Mouse (Mus musculus) brain, embryonic 18.5 days (tissue): ENCODE data around the gene H2-Ab1.
"Not testable (repeated sequence)": the region's sequence is repeated elsewhere in the genome, so short reads cannot be mapped to it uniquely, and the experiment has no call there.

Experiments
- DNase-seq: peaks from one replicate; pipeline ENCODE4 v3.0.0-alpha.2; 2012; ENCODE audit warnings: low read depth, low spot score

The H2-Ab1 gene

DNA sequence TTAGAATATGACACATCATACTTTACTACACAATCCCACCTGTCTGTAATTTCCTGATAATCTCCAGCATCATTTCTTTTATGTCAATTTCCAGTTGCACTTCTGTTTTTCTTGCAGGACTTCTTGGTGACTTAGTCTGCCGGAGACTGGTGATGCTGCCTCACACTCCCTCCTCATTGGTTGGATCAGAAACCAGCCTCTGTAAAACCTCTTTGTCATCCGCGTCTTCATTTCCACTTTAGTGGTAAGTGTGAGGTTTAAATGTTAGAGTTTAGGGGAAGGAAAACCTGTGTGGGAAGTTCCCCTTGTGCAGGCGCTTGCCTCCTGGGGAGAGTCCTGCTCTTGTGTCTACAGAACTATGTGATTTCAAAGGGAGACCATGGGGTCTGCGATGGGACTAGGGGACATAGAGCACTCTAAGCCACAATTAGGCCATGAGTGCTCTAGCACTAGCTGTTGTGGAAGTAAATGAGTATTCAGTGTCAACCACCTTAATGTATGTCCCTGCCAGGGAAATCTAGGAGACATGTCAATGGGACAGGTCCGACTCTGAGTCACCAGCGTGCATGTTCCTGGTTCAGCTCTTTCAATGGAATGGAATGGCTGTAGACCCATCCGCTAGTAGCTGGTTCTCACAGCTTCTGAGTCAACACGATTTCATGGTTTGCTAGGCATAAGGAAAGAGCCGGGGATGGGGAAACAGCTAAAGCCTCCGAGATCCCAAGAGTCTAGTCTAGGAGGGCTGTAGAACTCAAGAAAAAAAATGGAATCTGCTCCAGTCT, at the start of gene H2-Ab1:
Gene H2-Ab1 (plus strand): TSS at position 96 of the 782 bp plus-strand sequence.
- no peak for DNase-seq

DNA sequence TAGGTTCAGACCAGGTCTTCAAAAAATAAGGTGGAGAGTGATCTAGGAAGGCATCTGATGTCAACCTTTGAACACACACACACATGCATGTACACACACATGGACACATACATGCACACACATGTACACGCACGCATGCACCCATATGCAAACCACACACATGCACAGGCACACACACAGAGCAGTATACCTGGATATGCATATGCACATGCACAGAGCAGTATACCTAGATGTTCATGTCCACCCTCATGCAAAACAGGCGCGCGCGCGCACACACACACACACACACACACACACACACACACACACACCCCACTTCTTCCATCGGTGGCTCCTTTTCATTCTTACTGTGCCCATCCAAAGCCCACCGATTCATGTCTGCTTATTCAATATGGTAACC, 49.6 kb upstream of the H2-Ab1 start:
- DNase-seq: no peak

DNA sequence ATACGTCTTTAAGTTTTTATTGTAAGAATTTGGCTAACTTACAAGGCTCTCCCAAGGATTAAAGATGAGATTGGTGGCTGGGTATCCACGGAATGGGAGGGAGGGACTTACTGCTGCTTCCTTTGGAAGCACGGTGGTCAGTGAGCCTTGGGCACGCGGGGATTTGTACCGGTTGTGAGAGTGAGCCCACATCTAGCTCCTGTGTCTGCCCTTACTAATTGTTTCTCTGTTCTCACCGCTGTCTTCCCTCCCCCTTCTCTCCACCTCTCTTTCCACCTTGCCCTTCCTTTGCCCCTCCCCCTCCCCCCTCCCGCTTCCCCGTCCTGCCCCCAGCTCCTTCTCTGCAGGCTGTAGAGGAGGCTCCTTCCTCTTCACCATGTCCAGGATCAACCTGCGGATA, 49.1 kb upstream of the H2-Ab1 start:
- no peak for DNase-seq

DNA sequence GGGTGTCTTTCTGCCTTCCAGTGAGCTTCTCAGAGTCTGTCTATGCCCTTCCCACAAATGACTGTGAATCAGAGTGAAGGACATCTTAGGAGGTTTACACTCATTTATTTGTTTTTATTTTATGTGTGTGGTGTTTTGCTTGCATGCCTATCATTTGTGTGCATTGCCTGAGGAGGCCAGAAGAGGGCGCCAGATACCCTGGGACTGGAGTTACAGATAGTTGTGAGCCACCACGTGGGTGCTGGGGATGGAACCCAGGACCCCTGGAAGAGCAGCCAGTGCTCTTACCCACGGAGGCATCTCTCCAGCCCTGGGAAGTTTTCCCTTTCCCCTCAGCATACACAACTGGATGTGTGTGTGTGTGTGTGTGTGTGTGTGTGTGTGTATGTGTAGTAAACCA, 47.8 kb upstream of the H2-Ab1 start:
- DNase-seq: no peak

DNA sequence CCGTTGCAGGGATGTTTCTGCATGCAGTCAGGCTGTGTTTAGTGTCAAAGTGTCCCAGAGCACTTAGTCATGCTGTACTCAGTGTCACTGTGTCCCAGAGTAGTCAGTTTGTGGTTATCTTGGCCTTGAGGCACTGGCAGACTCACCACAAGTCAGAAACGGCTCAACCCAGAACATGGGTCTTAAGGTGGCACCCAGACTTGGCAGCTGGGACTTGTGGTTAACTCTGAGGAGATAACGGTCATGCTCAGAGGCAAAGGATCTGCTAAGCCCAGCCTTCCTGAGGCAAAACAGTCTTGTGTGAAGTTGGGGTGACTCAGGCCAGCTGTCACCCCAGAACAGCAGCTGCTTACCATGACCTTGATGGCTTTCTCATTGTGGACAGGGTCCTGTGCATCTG, 46.9 kb upstream of the H2-Ab1 start:
- no peak for DNase-seq

DNA sequence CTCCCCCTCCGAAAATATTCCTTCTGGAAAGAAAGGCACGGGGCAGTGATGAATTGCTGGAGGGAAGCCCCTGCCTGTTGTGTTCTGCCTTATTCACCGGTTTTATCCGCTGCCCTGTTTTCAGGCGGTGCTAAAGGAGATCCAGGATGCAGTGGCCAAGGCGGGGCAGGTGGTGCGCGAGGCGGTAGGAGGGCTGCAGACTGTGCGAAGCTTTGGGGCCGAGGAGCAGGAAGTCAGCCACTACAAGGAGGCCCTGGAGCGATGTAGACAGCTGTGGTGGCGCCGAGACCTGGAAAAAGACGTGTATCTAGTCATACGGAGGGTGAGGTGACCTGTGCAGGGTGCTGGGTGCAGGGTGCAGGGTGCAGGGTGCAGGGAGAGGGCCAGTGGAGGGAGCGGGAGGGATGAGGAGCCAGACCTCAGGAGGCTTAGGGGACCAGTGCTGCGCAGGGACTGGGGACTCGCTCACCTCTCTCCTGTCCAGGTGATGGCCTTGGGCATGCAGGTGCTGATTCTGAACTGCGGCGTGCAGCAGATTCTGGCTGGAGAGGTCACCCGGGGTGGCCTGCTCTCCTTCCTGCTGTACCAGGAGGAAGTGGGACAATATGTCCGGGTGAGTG, 45.6 kb upstream of the H2-Ab1 start:
- no peak for DNase-seq

DNA sequence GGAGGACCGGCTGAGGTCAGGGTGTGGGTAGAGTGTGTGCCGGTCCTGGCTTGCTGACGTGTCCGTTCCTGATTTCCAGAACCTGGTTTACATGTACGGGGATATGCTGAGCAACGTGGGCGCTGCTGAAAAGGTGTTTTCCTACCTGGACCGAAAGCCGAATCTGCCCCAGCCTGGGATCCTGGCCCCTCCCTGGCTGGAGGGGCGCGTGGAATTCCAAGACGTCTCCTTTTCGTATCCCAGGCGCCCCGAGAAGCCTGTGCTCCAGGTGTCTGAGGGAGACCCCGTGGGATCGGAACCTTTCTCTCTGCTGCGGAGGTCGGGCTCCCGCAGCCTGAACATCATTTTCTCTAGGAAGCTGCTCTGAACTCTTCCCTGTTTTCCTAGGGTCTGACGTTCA, 43.6 kb upstream of the H2-Ab1 start:
- no peak for DNase-seq

DNA sequence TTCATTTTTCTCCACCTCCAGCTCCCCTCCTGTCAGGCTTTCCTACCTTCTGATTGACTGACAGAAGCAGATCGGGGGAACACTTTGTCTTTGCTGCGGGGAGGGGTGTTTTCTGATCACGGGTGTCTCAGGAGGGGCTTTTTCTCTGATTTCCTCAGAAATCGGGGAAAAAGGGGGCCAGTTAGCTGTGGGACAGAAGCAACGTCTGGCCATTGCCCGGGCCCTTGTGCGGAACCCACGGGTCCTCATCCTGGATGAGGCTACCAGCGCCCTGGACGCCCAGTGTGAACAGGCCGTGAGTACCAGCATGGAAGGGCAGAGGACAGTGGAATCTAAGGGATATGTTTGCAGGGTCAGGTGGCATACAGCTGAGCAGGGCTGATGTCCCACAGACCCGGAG, 42.3 kb upstream of the H2-Ab1 start:
- DNase-seq: no peak

DNA sequence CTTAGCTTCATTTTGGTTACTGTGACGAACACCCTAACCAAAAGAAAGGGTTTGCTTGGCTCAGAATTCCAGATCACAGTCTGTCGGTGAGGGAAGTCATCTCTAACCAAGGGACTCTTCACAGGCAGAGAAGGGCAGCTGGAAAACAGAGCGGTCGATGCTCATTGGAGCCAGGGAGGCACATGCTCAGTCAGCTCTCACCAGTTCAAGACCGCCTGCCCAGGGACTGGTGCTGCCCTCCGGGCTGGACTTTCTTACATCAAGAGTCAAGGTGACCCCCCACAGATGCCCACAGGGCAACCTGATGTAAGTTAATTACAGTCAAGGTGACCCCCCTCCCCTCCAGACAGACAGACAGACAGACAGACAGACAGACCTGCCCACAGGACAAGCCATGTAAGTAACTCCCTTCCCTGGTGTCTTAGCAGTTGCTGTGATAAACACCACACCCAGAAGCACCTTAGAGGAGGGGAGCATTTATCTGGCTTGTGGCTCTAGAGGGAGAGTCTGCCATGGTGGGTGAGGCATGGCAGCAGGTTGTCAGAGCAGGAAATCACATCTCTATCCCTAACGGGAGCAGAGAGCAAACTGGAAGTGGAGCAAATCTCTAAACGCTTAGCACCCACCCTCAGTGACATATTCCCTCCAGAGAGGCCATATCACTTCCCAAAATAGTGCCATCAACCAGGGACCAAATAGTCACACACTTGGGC, 40.1 kb upstream of the H2-Ab1 start:
- no peak for DNase-seq

DNA sequence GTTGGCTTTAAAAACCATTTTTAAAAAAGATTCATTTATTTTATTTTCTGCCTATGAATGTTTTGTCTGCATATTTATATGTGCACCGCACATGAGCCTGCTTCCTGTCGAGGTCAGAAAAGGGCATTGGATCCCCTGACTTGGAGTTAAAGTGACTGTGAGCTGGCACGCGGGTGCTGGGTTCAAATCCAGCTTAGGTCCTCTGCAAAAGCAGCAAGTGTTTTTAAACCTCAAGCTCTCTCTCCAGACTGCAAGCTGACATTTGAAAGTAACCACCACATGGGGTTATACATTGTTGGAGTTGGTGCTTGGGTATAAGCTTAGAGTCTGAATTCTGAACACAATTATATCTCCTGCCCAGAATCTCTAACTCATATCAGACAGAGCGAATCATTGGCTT, 39.5 kb upstream of the H2-Ab1 start:
- no peak for DNase-seq

DNA sequence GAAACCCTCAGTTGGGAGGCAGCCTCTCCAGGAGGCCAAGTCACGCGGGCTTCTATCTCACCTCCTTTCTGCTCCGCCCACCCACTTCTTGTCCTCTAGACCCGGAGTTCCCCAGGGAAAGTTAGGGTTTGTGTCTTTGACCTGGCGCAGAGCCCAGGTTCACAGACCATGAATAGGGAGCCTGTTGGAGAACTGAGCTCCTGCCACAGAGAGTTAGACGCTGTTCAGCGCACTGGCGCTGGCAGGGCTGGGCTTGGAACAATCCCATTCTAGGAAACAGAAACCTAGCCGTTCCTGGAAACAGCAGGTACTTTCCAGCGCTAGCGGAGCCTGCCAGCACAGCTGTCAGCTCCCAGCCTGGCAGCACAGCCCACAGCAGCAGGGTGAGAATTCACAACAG, 38.8 kb upstream of the H2-Ab1 start:
- no peak for DNase-seq

DNA sequence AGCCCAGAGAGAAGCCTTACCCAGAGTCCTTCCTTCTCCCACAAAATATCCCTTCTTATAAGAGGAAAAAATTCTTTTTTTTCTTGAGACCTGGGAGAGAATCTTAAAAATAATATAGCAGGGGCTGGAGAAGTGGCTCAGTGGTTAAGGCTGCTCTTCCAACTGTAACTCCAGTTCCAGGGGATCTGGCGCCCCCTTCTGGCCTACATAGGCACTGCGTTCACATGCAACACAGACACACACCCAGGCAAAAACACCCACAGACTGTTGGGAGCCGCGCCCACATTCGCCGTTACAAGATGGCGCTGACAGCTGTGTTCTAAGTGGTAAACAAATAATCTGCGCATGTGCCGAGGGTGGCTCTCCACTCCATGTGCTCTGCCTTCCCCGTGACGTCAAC, 38.4 kb upstream of the H2-Ab1 start:
- not testable (repeated sequence) for DNase-seq

DNA sequence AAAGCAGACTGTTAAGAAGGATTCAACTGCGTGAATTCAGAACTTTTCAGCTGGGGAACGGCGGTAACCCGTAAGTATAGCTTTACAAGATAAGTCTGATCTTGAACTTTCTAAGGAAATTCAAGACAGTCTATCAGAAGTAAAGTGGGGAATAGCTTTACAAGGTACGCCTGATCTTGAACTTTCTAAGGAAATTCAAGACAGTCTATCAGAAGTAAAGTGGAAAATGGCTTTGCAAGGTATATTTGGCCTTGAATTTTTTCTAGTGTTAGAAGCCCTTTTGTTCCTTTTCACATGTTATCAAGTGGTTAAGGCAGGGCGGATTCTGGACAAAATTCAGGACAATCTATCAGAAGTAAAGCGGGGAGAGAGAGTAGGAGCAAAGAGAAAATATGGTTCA, 37.7 kb upstream of the H2-Ab1 start:
- not testable (repeated sequence) for DNase-seq

DNA sequence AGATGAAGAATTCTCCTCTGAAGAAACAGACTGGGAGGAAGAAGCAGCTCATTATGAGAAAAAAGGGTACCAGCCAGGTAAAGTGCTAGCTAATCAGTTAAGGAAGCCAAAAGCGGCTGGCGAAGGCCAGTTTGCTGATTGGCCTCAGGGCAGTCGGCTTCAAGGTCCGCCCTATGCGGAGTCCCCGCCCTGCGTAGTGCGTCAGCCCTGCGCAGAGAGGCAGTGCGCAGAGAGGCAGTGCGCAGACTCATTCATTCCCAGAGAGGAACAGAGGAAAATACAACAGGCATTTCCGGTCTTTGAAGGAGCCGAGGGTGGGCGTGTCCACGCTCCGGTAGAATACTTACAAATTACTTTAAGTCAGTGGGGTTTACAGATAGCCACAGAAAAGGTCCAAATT, 37.1 kb upstream of the H2-Ab1 start:
- DNase-seq: not testable (repeated sequence)

DNA sequence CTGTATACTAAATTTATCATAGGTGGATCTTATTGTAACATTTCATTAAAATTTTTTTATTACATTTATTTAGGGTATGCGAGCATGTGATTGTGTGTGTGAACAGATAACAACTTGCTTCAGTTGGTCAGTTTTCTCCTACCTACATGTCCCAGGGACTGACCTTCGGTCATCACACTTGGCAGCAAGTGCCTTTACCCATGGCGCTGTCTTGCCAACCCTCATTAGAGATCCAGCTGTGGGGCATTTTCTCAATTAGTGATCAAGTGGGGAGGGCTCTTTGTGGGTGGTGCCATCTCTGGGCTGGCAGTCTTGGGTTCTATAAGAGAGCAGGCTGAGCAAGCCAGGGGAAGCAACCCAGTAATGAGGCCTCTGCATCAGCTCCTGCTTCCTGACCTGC, 32.7 kb upstream of the H2-Ab1 start:
- no peak for DNase-seq

DNA sequence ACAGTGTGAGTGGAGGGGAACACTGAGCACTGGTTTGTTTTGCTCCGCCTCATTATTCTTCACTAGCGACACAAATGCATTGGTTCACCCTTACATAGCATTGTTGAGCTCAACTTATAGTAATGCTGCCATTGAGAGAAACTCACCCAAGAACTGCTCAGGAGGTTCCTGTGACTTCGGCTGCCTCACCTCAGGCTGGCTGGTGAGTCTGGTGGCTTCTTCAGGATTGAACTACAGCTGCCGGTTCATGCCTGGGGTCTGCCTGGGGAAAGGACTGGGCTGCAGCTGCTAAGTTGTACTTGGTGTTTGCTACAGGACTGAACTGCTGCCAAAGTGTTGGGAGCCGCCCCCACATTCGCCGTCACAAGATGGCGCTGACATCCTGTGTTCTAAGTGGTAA, 32.1 kb upstream of the H2-Ab1 start:
- DNase-seq: no peak

DNA sequence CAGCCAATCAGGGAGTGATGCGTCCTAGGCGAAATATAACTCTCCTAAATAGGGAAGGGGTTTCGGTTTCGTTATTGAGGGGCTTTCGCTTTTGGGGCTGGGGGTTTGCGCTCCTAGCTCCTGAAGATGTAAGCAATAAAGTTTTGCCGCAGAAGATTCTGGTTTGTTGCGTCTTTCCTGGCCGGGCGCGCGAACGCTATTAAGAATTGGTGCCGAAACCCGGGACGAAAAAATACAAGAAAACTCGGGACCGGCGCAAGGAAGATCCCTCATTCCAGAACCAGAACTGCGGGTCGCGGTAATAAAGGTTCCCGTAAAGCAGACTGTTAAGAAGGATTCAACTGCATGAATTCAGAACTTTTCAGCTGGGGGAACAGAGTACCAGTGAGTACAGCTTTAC, 31.6 kb upstream of the H2-Ab1 start:
- DNase-seq: not testable (repeated sequence)

DNA sequence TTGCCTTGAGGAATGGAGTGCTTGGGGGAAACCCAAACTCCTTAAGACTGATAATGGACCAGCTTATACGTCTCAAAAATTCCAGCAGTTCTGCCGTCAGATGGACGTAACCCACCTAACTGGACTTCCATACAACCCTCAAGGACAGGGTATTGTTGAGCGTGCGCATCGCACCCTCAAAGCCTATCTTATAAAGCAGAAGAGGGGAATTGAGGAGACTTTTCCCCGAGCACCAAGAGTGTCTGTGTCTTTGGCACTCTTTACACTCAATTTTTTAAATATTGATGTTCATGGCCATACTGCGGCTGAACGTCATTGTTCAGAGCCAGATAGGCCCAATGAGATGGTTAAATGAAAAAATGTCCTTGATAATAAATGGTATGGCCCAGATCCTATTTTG, 26.5 kb upstream of the H2-Ab1 start:
- not testable (repeated sequence) for DNase-seq

DNA sequence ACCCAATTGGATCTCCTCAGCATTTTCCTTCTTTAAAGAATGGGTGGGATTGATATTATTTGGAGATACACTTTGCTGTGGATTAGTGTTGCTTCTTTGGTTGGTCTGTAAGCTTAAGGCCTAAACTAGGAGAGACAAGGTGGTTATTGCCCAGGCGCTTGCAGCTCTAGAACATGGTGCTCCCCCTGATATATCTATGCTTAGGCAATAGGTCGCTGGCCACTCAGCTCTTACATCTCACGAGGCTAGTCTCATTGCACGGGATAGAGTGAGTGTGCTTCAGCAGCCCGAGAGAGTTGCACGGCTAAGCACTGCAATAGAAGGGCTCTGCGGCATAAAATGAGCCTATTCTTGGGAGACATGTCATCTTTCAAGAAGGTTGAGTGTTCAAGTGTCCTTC, 25.5 kb upstream of the H2-Ab1 start:
- not testable (repeated sequence) for DNase-seq

DNA sequence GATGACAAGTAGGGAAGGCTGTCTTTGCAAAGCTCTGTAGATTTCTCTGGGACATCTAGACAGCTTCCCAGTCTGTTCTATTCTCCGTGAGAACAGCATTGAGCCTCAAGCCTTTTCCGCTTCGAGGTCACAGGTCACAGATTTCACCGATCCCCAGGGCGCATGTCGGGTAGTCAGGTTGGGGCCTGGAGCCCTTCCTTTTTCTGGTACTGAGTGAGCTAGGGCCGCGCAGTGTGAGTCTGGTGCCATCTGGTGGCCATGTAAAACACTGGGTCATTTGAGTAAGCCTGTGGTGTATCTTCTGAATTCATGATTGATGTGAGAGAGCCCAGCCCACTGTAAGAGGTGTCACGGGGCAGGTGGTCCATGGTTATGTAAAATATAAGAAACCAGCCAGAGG, 22.6 kb upstream of the H2-Ab1 start:
- no peak for DNase-seq

DNA sequence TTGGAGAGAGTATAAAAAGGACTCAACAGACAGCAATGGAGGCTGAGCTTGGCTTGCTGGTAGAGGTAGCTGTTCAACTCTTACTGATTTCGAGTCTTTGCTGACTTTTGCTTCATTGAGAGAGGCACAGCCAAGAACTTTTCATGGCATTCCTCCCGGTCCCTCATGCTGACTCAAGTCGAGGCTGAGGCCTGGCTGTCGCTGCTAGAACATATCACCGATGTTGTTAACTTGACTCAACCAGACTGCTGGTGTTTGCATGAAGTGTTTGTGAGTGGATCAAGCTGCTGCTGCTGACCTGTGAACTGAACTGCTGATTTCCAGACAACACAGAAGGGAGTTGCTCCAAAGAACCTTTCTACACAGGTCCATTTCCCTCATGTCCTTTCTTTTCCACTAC, 20.8 kb upstream of the H2-Ab1 start:
- no peak for DNase-seq

DNA sequence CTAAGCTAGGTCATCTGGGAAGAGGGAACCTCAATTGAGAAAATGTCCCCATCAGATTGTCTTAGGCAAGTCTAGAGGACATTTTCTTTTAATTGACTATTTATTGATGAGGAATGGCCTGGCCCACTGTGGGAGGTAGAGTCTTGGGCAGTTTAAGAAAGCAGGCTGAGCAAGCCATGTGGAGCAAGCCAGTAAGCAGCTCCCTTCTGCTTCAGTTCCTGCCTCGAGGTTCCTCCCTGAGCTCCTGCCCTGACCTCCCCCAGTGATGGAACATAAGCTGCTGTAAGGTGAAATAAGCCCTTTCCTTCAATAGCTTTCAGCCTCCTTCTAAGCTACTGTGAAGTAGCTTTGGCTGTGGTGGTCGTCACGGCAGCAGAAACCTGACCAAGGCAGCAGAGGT, 19.7 kb upstream of the H2-Ab1 start:
- no peak for DNase-seq

DNA sequence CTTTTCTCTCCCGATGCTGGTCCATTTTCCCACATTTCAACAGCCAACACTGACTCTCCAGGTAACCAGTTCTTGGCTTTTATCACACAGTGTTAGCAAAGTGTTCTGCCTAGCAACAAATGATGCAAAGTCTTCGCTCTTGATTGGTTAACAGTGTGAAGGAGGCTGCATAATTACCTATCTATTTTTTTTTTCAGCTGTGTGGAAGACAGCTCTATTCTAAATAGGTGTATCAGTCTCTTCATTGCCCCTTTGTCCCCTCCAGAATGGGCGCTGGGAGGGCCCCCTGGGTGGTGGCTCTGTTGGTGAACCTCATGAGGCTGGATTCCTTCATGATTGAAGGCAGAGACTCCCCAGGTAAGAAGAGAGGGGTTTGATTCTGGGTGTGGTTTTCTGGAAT, 18.8 kb upstream of the H2-Ab1 start, which contains the start of gene H2-Ob:
Gene H2-Ob (plus strand): TSS at position 198 of the 400 bp plus-strand sequence.
- DNase-seq: no peak
